Mouse (Mus musculus): ENCODE measurements around the gene Zbtb17. TPM values are rescaled to one million over a fixed set of nuclear protein-coding genes. Genes with fewer than 3 reads are reported as not detected.

The Zbtb17 gene
- polyA plus RNA-seq, 1 experiment = 30.1 TPM

- no peak overlapping the region for H3ac ChIP-seq (ENCODE audit: control insufficient read depth, insufficient read length)
- no peak for TF ChIP-seq POLR2A (IDR thresholded peaks at IDR 0.05; ENCODE audit: insufficient read length, low read depth)
- TF ChIP-seq MAX (IDR thresholded peaks at IDR 0.05; ENCODE audit: low read depth) = no peak
- no peaks in the 10 kb centered on the region for H3K27me3 ChIP-seq (ENCODE audit: control insufficient read depth, insufficient read depth, insufficient read length)
- H3K79me2 ChIP-seq (ENCODE audit: control insufficient read depth, insufficient read depth) = no peaks in the 10 kb centered on the region
- no peak overlapping the region for H3K4me2 ChIP-seq (ENCODE audit: low read depth)
- H3K36me3 ChIP-seq (ENCODE audit: control insufficient read depth, insufficient read depth) = no peaks in the 10 kb centered on the region
- H3K4me3 ChIP-seq = no peak overlapping the region
Measured at GRCm38 (mm10) chr4:141471491-141471890, 27.0 kb downstream of the Zbtb17 start.

- H3K79me2 ChIP-seq (ENCODE audit: control insufficient read depth, insufficient read depth) = no peaks in the 10 kb centered on the region
- H3K4me3 ChIP-seq = no peak overlapping the region
- no peaks in the 10 kb centered on the region for H3K27me3 ChIP-seq (ENCODE audit: control insufficient read depth, insufficient read depth, insufficient read length)
- H3ac ChIP-seq (ENCODE audit: control insufficient read depth, insufficient read length) = no peak overlapping the region
- H3K4me2 ChIP-seq (ENCODE audit: low read depth) = no peak overlapping the region
- H3K36me3 ChIP-seq (ENCODE audit: control insufficient read depth, insufficient read depth) = peaks cover 5% of the 10 kb centered on the region
- TF ChIP-seq POLR2AphosphoS2 (IDR thresholded peaks at IDR 0.05; ENCODE audit: insufficient read length, low read depth) (peak; percentile 14), MYOD1 (IDR thresholded peaks at IDR 0.05; ENCODE audit: control insufficient read depth in 1 of 3, insufficient read length in 2 of 3, low read depth in 2 of 3) (no peak), TCF12 (IDR thresholded peaks at IDR 0.05; ENCODE audit: insufficient read depth, poor library complexity, severe bottlenecking) (no peak), SRF (IDR thresholded peaks at IDR 0.05; ENCODE audit: control insufficient read depth, insufficient read length, low read depth) (no peak), USF1 (IDR thresholded peaks at IDR 0.05; ENCODE audit: low read depth) (no peak)
Measured at GRCm38 (mm10) chr4:141472641-141473321, 28.3 kb downstream of the Zbtb17 start.

GRCm38 (mm10) chr4:141474431-141474830 is 30.0 kb downstream of the Zbtb17 start:
- TF ChIP-seq MYOG (IDR thresholded peaks at IDR 0.05; ENCODE audit: control insufficient read depth in 1 of 3, insufficient read depth in 1 of 3, insufficient read length in 2 of 3, low read depth in 2 of 3) = no peak
- no peak for TF ChIP-seq POLR2A (IDR thresholded peaks at IDR 0.05; ENCODE audit: insufficient read length, low read depth)
- TF ChIP-seq CEBPB (IDR thresholded peaks at IDR 0.05; ENCODE audit: insufficient read depth, poor library complexity, severe bottlenecking) = no peak
- TF ChIP-seq USF1 (IDR thresholded peaks at IDR 0.05; ENCODE audit: low read depth) = no peak
- no peak for TF ChIP-seq TCF3 (IDR thresholded peaks at IDR 0.05; ENCODE audit: insufficient read length, low read depth)
- TF ChIP-seq TCF12 (IDR thresholded peaks at IDR 0.05; ENCODE audit: insufficient read depth, poor library complexity, severe bottlenecking) = no peak
- no peak for TF ChIP-seq SRF (IDR thresholded peaks at IDR 0.05; ENCODE audit: control insufficient read depth, insufficient read length, low read depth)
- TF ChIP-seq E2F4 (IDR thresholded peaks at IDR 0.05; ENCODE audit: insufficient read depth) = no peak
- TF ChIP-seq POLR2AphosphoS2 (IDR thresholded peaks at IDR 0.05; ENCODE audit: insufficient read length, low read depth) = no peak
- TF ChIP-seq REST (IDR thresholded peaks at IDR 0.05; ENCODE audit: insufficient read depth, insufficient read length) = no peak
- TF ChIP-seq MYOD1 (IDR thresholded peaks at IDR 0.05; ENCODE audit: control insufficient read depth in 1 of 3, insufficient read length in 2 of 3, low read depth in 2 of 3) = no peak
- TF ChIP-seq MAX (IDR thresholded peaks at IDR 0.05; ENCODE audit: low read depth) = no peak

GRCm38 (mm10) chr4:141477681-141478102 is 33.2 kb downstream of the Zbtb17 start:
- H3K79me2 ChIP-seq (ENCODE audit: control insufficient read depth, insufficient read depth) = no peaks in the 10 kb centered on the region
- peaks cover 15% of the 10 kb centered on the region for H3K36me3 ChIP-seq (ENCODE audit: control insufficient read depth, insufficient read depth)
- no peak overlapping the region for H3K4me2 ChIP-seq (ENCODE audit: low read depth)
- TF ChIP-seq POLR2AphosphoS2 (IDR thresholded peaks at IDR 0.05; ENCODE audit: insufficient read length, low read depth) (no peak), MYOD1 (IDR thresholded peaks at IDR 0.05; ENCODE audit: control insufficient read depth in 1 of 3, insufficient read length in 2 of 3, low read depth in 2 of 3) (no peak), SRF (IDR thresholded peaks at IDR 0.05; ENCODE audit: control insufficient read depth, insufficient read length, low read depth) (no peak), MYOG (IDR thresholded peaks at IDR 0.05; ENCODE audit: control insufficient read depth in 1 of 3, insufficient read depth in 1 of 3, insufficient read length in 2 of 3, low read depth in 2 of 3) (no peak), POLR2A (IDR thresholded peaks at IDR 0.05; ENCODE audit: insufficient read length, low read depth) (no peak), CEBPB (IDR thresholded peaks at IDR 0.05; ENCODE audit: insufficient read depth, poor library complexity, severe bottlenecking) (no peak), TCF3 (IDR thresholded peaks at IDR 0.05; ENCODE audit: insufficient read length, low read depth) (no peak), TCF12 (IDR thresholded peaks at IDR 0.05; ENCODE audit: insufficient read depth, poor library complexity, severe bottlenecking) (no peak), REST (IDR thresholded peaks at IDR 0.05; ENCODE audit: insufficient read depth, insufficient read length) (no peak), MAX (IDR thresholded peaks at IDR 0.05; ENCODE audit: low read depth) (no peak), E2F4 (IDR thresholded peaks at IDR 0.05; ENCODE audit: insufficient read depth) (no peak)
- H3ac ChIP-seq (ENCODE audit: control insufficient read depth, insufficient read length) = no peak overlapping the region
- H3K27me3 ChIP-seq (ENCODE audit: control insufficient read depth, insufficient read depth, insufficient read length) = no peaks in the 10 kb centered on the region
- H3K4me3 ChIP-seq = no peak overlapping the region

More at GRCm38 (mm10) chr4:141474431-141474830, 30.0 kb downstream of the Zbtb17 start:
- H3K4me2 ChIP-seq (ENCODE audit: low read depth) = no peak overlapping the region
- H3K4me3 ChIP-seq = no peak overlapping the region
- H3K79me2 ChIP-seq (ENCODE audit: control insufficient read depth, insufficient read depth) = no peaks in the 10 kb centered on the region
- H3K27me3 ChIP-seq (ENCODE audit: control insufficient read depth, insufficient read depth, insufficient read length) = no peaks in the 10 kb centered on the region
- H3K36me3 ChIP-seq (ENCODE audit: control insufficient read depth, insufficient read depth) = peaks cover 5% of the 10 kb centered on the region
- no peak overlapping the region for H3ac ChIP-seq (ENCODE audit: control insufficient read depth, insufficient read length)

- no peaks in the 10 kb centered on the region for H3K79me2 ChIP-seq (ENCODE audit: control insufficient read depth, insufficient read depth)
- H3K4me2 ChIP-seq (ENCODE audit: low read depth) = no peak overlapping the region
- no peak for TF ChIP-seq CEBPB (IDR thresholded peaks at IDR 0.05; ENCODE audit: insufficient read depth, poor library complexity, severe bottlenecking)
- TF ChIP-seq E2F4 (IDR thresholded peaks at IDR 0.05; ENCODE audit: insufficient read depth) = no peak
- no peak for TF ChIP-seq POLR2AphosphoS2 (IDR thresholded peaks at IDR 0.05; ENCODE audit: insufficient read length, low read depth)
- TF ChIP-seq SRF (IDR thresholded peaks at IDR 0.05; ENCODE audit: control insufficient read depth, insufficient read length, low read depth) = no peak
- no peak for TF ChIP-seq MAX (IDR thresholded peaks at IDR 0.05; ENCODE audit: low read depth)
- no peak for TF ChIP-seq USF1 (IDR thresholded peaks at IDR 0.05; ENCODE audit: low read depth)
- TF ChIP-seq TCF3 (IDR thresholded peaks at IDR 0.05; ENCODE audit: insufficient read length, low read depth) = no peak
- TF ChIP-seq MYOD1 (IDR thresholded peaks at IDR 0.05; ENCODE audit: control insufficient read depth in 1 of 3, insufficient read length in 2 of 3, low read depth in 2 of 3) = no peak
- TF ChIP-seq REST (IDR thresholded peaks at IDR 0.05; ENCODE audit: insufficient read depth, insufficient read length) = no peak
- no peak for TF ChIP-seq MYOG (IDR thresholded peaks at IDR 0.05; ENCODE audit: control insufficient read depth in 1 of 3, insufficient read depth in 1 of 3, insufficient read length in 2 of 3, low read depth in 2 of 3)
- TF ChIP-seq POLR2A (IDR thresholded peaks at IDR 0.05; ENCODE audit: insufficient read length, low read depth) = no peak
- no peak for TF ChIP-seq TCF12 (IDR thresholded peaks at IDR 0.05; ENCODE audit: insufficient read depth, poor library complexity, severe bottlenecking)
- H3K4me3 ChIP-seq = no peak overlapping the region
- no peaks in the 10 kb centered on the region for H3K27me3 ChIP-seq (ENCODE audit: control insufficient read depth, insufficient read depth, insufficient read length)
- no peak overlapping the region for H3ac ChIP-seq (ENCODE audit: control insufficient read depth, insufficient read length)
- peaks cover 19% of the 10 kb centered on the region for H3K36me3 ChIP-seq (ENCODE audit: control insufficient read depth, insufficient read depth)
Measured at GRCm38 (mm10) chr4:141478225-141478624, 33.8 kb downstream of the Zbtb17 start.
